Mouse (Mus musculus) C2C12 (cell line): Measurements from ENCODE around the gene St6gal1. TPM values are rescaled to one million over a fixed set of nuclear protein-coding genes. Genes with fewer than 3 reads are reported as not detected.

ENCODE experiments used
- H3K27me3 ChIP-seq: one replicate; pipeline ENCODE4 v1.6.1; 2011; ENCODE audit not compliant: control insufficient read depth, insufficient read depth, insufficient read length
- H3K36me3 ChIP-seq: one replicate; pipeline ENCODE4 v1.6.1; 2011; ENCODE audit not compliant: control insufficient read depth, insufficient read depth
- H3K4me3 ChIP-seq: one replicate; pipeline ENCODE4 v1.5.1; 2011; ENCODE audit warnings: mild to moderate bottlenecking, control low read depth; ENCODE audit not compliant: poor library complexity, insufficient read depth, severe bottlenecking
- H3K79me2 ChIP-seq: one replicate; pipeline ENCODE4 v1.6.1; 2011; ENCODE audit not compliant: control insufficient read depth, insufficient read depth
- H3K79me3 ChIP-seq: one replicate; pipeline ENCODE4 v1.6.1; 2011; ENCODE audit warnings: low read depth, control low read depth
- H3ac ChIP-seq: one replicate; pipeline ENCODE3; 2011; ENCODE audit warnings: low read depth; ENCODE audit not compliant: control insufficient read depth, insufficient read length
- CEBPB ChIP-seq: IDR thresholded peaks from one replicate; pipeline ENCODE4 v1.6.1; 2011; ENCODE audit warnings: low read depth, mild to moderate bottlenecking, control low read depth, moderate library complexity
- CTCF ChIP-seq: IDR thresholded peaks from one replicate; pipeline ENCODE4 v1.5.1; 2011; ENCODE audit not compliant: control insufficient read depth, insufficient read depth, insufficient read length
- FOSL1 ChIP-seq: IDR thresholded peaks from one replicate; pipeline ENCODE4 v1.8.0; 2011; ENCODE audit warnings: mild to moderate bottlenecking, low read length; ENCODE audit not compliant: poor library complexity, insufficient read depth, severe bottlenecking
- MAX ChIP-seq: IDR thresholded peaks from one replicate; pipeline ENCODE4 v1.6.1; 2011; ENCODE audit warnings: mild to moderate bottlenecking, control low read depth
- MYOD1 ChIP-seq: IDR thresholded peaks from one replicate; pipeline ENCODE4 v1.6.1; 2011; ENCODE audit warnings: low read depth; ENCODE audit not compliant: control insufficient read depth, insufficient read length
- MYOG ChIP-seq: IDR thresholded peaks from one replicate; pipeline ENCODE4 v1.6.1; 2011; ENCODE audit not compliant: control insufficient read depth, insufficient read length; ENCODE audit errors: extremely low read depth
- USF1 ChIP-seq: IDR thresholded peaks from one replicate; pipeline ENCODE4 v1.6.1; 2011; ENCODE audit warnings: low read depth, mild to moderate bottlenecking, control low read depth, moderate library complexity
- polyA plus RNA-seq: library from polyadenylated mRNA; unstranded; fragments of >200 nt; fragmentation: generic; extraction: Trizol; gene quantifications from one replicate; pipeline ENCODE4 v1.2.1, GENCODE M21; 2012; ENCODE audit warnings: missing spikeins

The St6gal1 gene
- polyA plus RNA-seq, 1 experiment, result 6.2 TPM

DNA sequence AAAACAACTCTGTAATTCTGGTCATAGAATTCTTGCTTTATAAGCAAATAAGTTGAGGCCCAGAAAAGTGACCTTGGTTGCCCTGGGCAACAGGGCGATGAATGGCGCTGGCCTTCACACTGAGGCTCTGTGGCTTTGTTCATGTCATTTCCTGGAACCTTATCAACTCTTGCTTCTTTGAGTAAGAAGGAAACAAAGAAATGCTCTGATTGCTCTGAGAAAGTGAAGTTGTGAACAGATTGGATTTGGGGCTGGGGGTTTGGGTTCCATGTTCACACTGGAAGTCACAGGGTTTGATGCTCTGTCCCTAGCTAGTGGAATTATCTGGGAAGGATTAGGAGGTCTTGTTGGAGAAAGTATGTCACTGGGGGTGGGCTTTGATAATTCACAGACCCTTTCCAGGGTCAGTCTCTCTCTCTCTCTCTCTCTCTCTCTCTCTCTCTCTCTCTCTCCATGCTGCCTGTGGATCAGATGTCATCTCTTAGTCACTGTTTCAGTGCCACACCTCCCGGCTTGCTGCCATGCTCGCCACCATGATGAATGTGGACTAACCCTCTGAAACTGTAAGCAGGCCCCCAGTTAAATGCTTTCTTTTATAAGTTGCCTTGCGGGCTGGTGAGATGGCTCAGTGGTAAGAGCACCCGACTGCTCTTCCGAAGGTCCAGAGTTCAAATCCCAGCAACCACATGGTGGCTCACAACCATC is 50.2 kb downstream of the St6gal1 start:
- Histone ChIP-seq H3K79me3 (no peaks in the 10 kb centered on the region), H3K36me3 (no peaks in the 10 kb centered on the region), H3K4me3 (no peak overlapping the region), H3K79me2 (no peaks in the 10 kb centered on the region), H3ac (no peak overlapping the region), H3K27me3 (no peaks in the 10 kb centered on the region)
- TF ChIP-seq CEBPB, result no peak
- no peak for TF ChIP-seq MYOD1
- TF ChIP-seq USF1, result no peak
- no peak for TF ChIP-seq MYOG
- no peak for TF ChIP-seq CTCF
- no peak for TF ChIP-seq MAX
- no peak for TF ChIP-seq FOSL1

DNA sequence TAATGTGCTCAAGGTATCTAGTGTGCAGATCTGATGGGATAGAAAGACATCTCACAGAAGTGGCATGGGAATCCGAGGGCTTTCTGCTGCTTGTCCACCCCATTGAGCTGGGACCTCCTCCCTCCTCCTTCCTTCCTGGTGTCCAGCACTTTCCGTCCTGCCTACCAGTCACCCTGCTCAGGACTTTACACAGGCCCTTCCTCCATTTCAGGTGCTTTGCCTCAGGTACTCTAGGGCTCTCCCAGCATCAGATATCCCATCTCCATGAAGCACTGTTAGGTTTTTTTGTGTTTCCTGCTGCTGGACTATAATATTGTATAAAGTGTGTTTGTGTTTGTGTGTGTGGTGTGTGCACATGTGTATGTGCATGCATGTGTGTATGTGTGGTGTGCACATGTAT is 51.1 kb downstream of the St6gal1 start:
- H3K4me3 ChIP-seq, result no peak overlapping the region
- H3K79me3 ChIP-seq, result no peaks in the 10 kb centered on the region
- H3K36me3 ChIP-seq, result no peaks in the 10 kb centered on the region
- H3K79me2 ChIP-seq, result no peaks in the 10 kb centered on the region
- TF ChIP-seq CEBPB (no peak), MYOG (no peak), CTCF (no peak), MYOD1 (no peak), MAX (no peak), FOSL1 (no peak), USF1 (no peak)
- no peaks in the 10 kb centered on the region for H3K27me3 ChIP-seq
- no peak overlapping the region for H3ac ChIP-seq

DNA sequence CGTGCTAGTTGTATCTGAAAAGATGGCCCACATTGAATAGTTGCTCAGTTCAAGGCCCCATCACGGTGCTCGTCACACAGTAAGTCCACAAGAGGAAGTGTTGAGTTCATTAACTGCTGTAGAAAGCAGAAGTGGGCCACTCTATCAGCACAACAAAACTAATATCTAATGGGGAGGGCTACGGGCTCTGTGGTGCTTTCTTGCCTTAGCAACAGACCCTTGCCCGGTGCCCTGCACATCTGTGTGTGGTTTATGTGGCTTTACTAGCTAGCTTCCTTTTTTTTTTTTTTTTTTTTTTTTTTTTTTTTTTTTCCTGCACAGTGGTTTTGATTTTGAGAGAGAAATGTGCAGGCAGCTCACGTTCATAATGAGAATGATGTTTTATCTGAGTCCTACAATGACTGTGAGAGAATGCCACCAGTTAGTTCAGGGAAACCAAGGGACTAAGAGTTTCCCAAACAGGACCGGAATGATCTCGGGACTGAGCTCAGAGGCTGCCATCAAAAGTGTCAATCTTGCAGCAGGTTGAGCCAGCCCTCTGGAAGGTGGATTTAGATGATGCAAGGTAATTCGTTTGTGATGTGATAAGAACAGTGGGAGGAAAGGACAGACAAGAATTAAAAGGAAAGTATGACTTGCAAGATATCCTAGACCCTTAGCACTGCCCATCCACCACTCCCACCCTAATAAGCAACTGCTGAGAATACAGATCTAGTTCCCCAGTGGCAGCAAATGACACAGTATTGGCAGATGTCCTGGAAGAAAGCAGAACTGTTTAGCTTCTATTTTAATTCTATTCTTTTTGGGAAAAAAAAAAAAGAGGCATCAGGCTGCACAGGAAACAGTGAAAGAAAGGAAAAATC is 55.6 kb downstream of the St6gal1 start:
- no peak for TF ChIP-seq CEBPB
- no peak for TF ChIP-seq MYOG
- no peak for TF ChIP-seq USF1
- no peak for TF ChIP-seq MAX
- TF ChIP-seq CTCF, result no peak
- H3ac ChIP-seq, result no peak overlapping the region
- H3K4me3 ChIP-seq, result no peak overlapping the region
- no peaks in the 10 kb centered on the region for H3K79me3 ChIP-seq
- H3K79me2 ChIP-seq, result no peaks in the 10 kb centered on the region
- H3K36me3 ChIP-seq, result no peaks in the 10 kb centered on the region
- no peaks in the 10 kb centered on the region for H3K27me3 ChIP-seq

DNA sequence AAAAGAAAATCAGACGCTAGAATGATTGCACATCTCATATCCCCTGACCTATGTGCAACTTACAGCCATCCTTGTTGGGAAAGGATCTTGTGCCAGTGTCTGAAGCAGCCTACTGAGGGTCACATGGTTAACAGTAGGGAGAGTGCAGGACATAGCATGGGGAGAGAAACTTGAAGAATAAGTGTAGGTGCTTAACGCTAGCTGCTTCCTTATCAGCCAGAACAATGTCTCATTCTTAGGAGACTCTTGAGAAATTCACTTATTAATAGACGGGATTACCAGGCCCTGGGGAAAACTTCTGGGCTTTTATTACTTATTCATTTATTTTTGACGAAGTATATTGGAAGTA is 56.2 kb downstream of the St6gal1 start:
- Histone ChIP-seq H3K4me3 (no peak overlapping the region), H3ac (no peak overlapping the region), H3K79me3 (no peaks in the 10 kb centered on the region), H3K36me3 (no peaks in the 10 kb centered on the region), H3K27me3 (no peaks in the 10 kb centered on the region), H3K79me2 (no peaks in the 10 kb centered on the region)
- TF ChIP-seq FOSL1 (no peak), CEBPB (no peak), USF1 (no peak), MYOD1 (no peak), MYOG (no peak), MAX (no peak), CTCF (no peak)

DNA sequence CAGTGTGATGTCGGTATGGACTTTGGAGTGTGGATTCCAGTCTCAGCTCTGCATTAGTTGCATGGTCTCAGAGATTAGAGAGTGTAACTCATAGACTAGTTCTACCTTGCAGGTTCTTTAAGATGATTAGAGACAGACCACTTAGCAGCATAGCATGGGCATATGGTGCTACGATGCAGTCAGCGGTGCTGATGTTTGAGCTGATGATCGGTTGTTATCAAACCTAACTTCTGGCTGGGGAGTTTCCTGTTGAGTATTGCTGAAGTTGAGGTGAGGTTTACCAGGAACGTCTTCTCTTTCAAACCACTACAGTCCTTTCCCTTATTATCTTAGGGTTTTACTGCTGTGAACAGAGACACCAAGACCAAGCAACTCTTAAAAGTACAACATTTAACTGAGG is 57.7 kb downstream of the St6gal1 start:
- no peaks in the 10 kb centered on the region for H3K79me2 ChIP-seq
- no peaks in the 10 kb centered on the region for H3K79me3 ChIP-seq
- H3K36me3 ChIP-seq, result no peaks in the 10 kb centered on the region
- H3K27me3 ChIP-seq, result no peaks in the 10 kb centered on the region
- H3K4me3 ChIP-seq, result no peak overlapping the region
- no peak for TF ChIP-seq MYOD1
- no peak for TF ChIP-seq USF1
- no peak for TF ChIP-seq CEBPB
- no peak for TF ChIP-seq MAX
- TF ChIP-seq CTCF, result no peak
- TF ChIP-seq FOSL1, result no peak
- TF ChIP-seq MYOG, result no peak
- no peak overlapping the region for H3ac ChIP-seq

DNA sequence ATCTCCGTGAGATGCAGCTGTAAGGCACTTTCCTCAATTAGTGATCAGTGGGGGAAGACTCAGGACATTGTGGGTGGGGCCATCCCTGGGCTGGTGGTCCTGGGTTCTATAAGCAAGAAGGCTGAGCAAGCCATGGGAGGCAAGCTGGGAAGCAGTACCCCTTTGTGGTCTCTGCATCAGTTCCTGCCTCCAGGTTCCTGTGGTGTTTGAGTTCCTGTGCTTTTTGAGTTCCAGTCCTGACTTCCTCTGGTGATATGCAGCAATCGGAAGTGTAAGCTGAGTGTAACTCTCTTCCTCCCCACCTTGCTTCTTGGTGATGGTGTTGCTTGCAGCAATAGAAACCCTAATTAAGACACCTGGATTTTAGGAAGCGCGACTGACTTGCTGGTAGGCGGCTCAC is 58.4 kb downstream of the St6gal1 start:
- TF ChIP-seq CTCF (no peak), USF1 (no peak), FOSL1 (no peak), MYOG (no peak), CEBPB (no peak)
- Histone ChIP-seq H3ac (no peak overlapping the region), H3K36me3 (no peaks in the 10 kb centered on the region)

More for the DNA sequence above, 58.4 kb downstream of the St6gal1 start:
- H3K79me2 ChIP-seq, result no peaks in the 10 kb centered on the region
- H3K4me3 ChIP-seq, result no peak overlapping the region
- no peaks in the 10 kb centered on the region for H3K27me3 ChIP-seq
- no peaks in the 10 kb centered on the region for H3K79me3 ChIP-seq
